Mouse (Mus musculus): Measurements from ENCODE around the gene Midn. TPM values are rescaled to one million over a fixed set of nuclear protein-coding genes. Genes with fewer than 3 reads are reported as not detected.
A peak's percentile ranks its signal among the peaks of the same experiment; 100 is the strongest.

The Midn gene
- total RNA-seq, 2 experiments from 2014 or later, result 105 TPM

- no peak for DNase-seq (ENCODE audit: low spot score in 2 of 2)
Measured at GRCm38 (mm10) chr10:80186649-80187048, 38.6 kb downstream of the Midn start.

- DNase-seq (ENCODE audit: low spot score in 2 of 2), result no peak
Measured at GRCm38 (mm10) chr10:80187739-80188138, 39.7 kb downstream of the Midn start.

- no peak for DNase-seq (ENCODE audit: low spot score in 2 of 2)
Measured at GRCm38 (mm10) chr10:80188453-80189024, 40.5 kb downstream of the Midn start.

- DNase-seq (ENCODE audit: low spot score in 2 of 2), result no peak
Measured at GRCm38 (mm10) chr10:80189999-80190398, 41.9 kb downstream of the Midn start.

- DNase-seq (ENCODE audit: low spot score in 2 of 2), result peak in 1 of 2 experiments; percentile 41
Measured at GRCm38 (mm10) chr10:80190491-80191051, 42.5 kb downstream of the Midn start.

- no peak for DNase-seq (ENCODE audit: low spot score in 2 of 2)
Measured at GRCm38 (mm10) chr10:80193976-80194375, 45.9 kb downstream of the Midn start.

GRCm38 (mm10) chr10:80194441-80194840, 46.4 kb downstream of the Midn start:
- no peak for DNase-seq (ENCODE audit: low spot score in 2 of 2)

- no peak for DNase-seq (ENCODE audit: low spot score in 2 of 2)
Measured at GRCm38 (mm10) chr10:80196167-80196566, 48.1 kb downstream of the Midn start.

- no peak for DNase-seq (ENCODE audit: low spot score in 2 of 2)
Measured at GRCm38 (mm10) chr10:80196778-80197581, 48.9 kb downstream of the Midn start.

GRCm38 (mm10) chr10:80199440-80200008, 51.5 kb downstream of the Midn start:
- peak; percentile 74 to 80 for DNase-seq (ENCODE audit: low spot score in 2 of 2)

- no peak for DNase-seq (ENCODE audit: low spot score in 2 of 2)
Measured at GRCm38 (mm10) chr10:80200485-80200884, 52.4 kb downstream of the Midn start.

GRCm38 (mm10) chr10:80204055-80204454, 56.0 kb downstream of the Midn start:
- DNase-seq (ENCODE audit: low spot score in 2 of 2), result no peak

- no peak for DNase-seq (ENCODE audit: low spot score in 2 of 2)
Measured at GRCm38 (mm10) chr10:80207201-80207600, 59.1 kb downstream of the Midn start.

GRCm38 (mm10) chr10:80207676-80208075, 59.6 kb downstream of the Midn start:
- DNase-seq (ENCODE audit: low spot score in 2 of 2), result no peak

Other genes starting within 250 kb of the Midn start
- gene Med16, start 239.3 kb upstream of the Midn start, total RNA-seq (2021), result 10 to 100 TPM; 48.6 to 63.7 TPM
- not detected for gene Gm26602, start 237.4 kb upstream of the Midn start, total RNA-seq (2021)
- 10 to 100 TPM in 1 of 2 experiments, 1 to 10 TPM in 1; 5.3 to 10.3 TPM for gene Kiss1r, start 231.3 kb upstream of the Midn start, total RNA-seq (2021)
- gene R3hdm4, start 227.1 kb upstream of the Midn start, total RNA-seq (2021), result 100 to 1,000 TPM; 307 to 318 TPM
- gene Arid3a, start 221.2 kb upstream of the Midn start, total RNA-seq (2021), result 1 to 10 TPM; 5.6 to 7.2 TPM
- 10 to 100 TPM; 45.3 to 46.5 TPM for gene Wdr18, start 188.1 kb upstream of the Midn start, total RNA-seq (2021)
- gene Grin3b, start 177.6 kb upstream of the Midn start, total RNA-seq (2021), result under 1 TPM; 0.14 to 0.16 TPM
- gene Tmem259, start 163.9 kb upstream of the Midn start, total RNA-seq (2021), result 100 to 1,000 TPM; 112 to 113 TPM
- 1 to 10 TPM; 6.7 to 8.0 TPM for gene Cnn2, start 159.7 kb upstream of the Midn start, total RNA-seq (2021)
- gene Abca7, start 151.8 kb upstream of the Midn start, total RNA-seq (2021), result 10 to 100 TPM; 13.0 to 13.7 TPM
- gene Arhgap45, start 131.6 kb upstream of the Midn start, total RNA-seq (2021), result 1 to 10 TPM; 3.7 to 4.1 TPM
- gene Polr2e, start 108.5 kb upstream of the Midn start, total RNA-seq (2021), result 10 to 100 TPM; 73.6 to 75.2 TPM
- 100 to 1,000 TPM; 554 to 575 TPM for gene Gpx4, start 101.1 kb upstream of the Midn start, total RNA-seq (2021)
- 10 to 100 TPM; 16.8 to 18.8 TPM for gene Sbno2, start 42.7 kb upstream of the Midn start, total RNA-seq (2021)
- 100 to 1,000 TPM; 108 to 109 TPM for gene Stk11, start 32.5 kb upstream of the Midn start, total RNA-seq (2021)
- gene Atp5d, start 9.6 kb upstream of the Midn start, total RNA-seq (2021), result 100 to 1,000 TPM; 367 to 371 TPM
- gene Cbarp, start 7.4 kb upstream of the Midn start, total RNA-seq (2021), result 100 to 1,000 TPM; 418 to 437 TPM
- gene Cirbp, start 17.7 kb downstream of the Midn start, total RNA-seq (2021), result 10 to 100 TPM; 89.7 to 94.6 TPM
- 1 to 10 TPM; 6.8 to 7.0 TPM for gene 1600002K03Rik, start 24.7 kb downstream of the Midn start, total RNA-seq (2021)
- gene Efna2, start 31.2 kb downstream of the Midn start, total RNA-seq (2021), result 1 to 10 TPM; 7.0 to 8.2 TPM
- gene Mum1, start 78.2 kb downstream of the Midn start, total RNA-seq (2021), result 10 to 100 TPM; 32.2 to 39.3 TPM
- gene Ndufs7, start 100.8 kb downstream of the Midn start, total RNA-seq (2021), result 100 to 1,000 TPM; 219 to 232 TPM
- 10 to 100 TPM; 16.2 to 21.2 TPM for gene Gamt, start 112.7 kb downstream of the Midn start, total RNA-seq (2021)
- gene Dazap1, start 113.2 kb downstream of the Midn start, total RNA-seq (2021), result 10 to 100 TPM; 75.6 to 81.7 TPM
- gene Rps15, start 144.2 kb downstream of the Midn start, total RNA-seq (2021), result 1,000 to 10,000 TPM in 1 of 2 experiments, 100 to 1,000 TPM in 1; 965 to 1,061 TPM
- gene Apc2, start 147.7 kb downstream of the Midn start, total RNA-seq (2021), result 100 to 1,000 TPM; 106 to 109 TPM
- gene 2310011J03Rik, start 172.3 kb downstream of the Midn start, total RNA-seq (2021), result 10 to 100 TPM; 25.1 to 28.5 TPM
- gene Pcsk4, start 181.2 kb downstream of the Midn start, total RNA-seq (2021), result 1 to 10 TPM; 4.8 to 6.9 TPM
- 10 to 100 TPM; 13.4 to 13.5 TPM for gene Reep6, start 181.7 kb downstream of the Midn start, total RNA-seq (2021)
- 10 to 100 TPM in 1 of 2 experiments, 1 to 10 TPM in 1; 8.8 to 10.4 TPM for gene Adamtsl5, start 200.1 kb downstream of the Midn start, total RNA-seq (2021)
- 10 to 100 TPM; 25.8 to 34.6 TPM for gene Plk5, start 208.2 kb downstream of the Midn start, total RNA-seq (2021)
- gene Mex3d, start 239.4 kb downstream of the Midn start, total RNA-seq (2021), result 10 to 100 TPM; 20.1 to 20.7 TPM